Mouse (Mus musculus): ENCODE results near the gene Plb1. TPM values are rescaled to one million over a fixed set of nuclear protein-coding genes. Genes with fewer than 3 reads are reported as not detected.

Gene Plb1
- polyA plus RNA-seq, 2 experiments: 1.1 to 1.5 TPM

- DNase-seq (ENCODE audit: low spot score) (no peak), ATAC-seq (ENCODE audit: low FRiP score, low read depth) (no peak)
- no peak overlapping the region for H3K4me3 ChIP-seq (replicated peaks; ENCODE audit: low read length)
- no peaks in the 10 kb centered on the region for H3K9me3 ChIP-seq (ENCODE audit: control insufficient read depth, low read length)
- no peaks in the 10 kb centered on the region for H3K27me3 ChIP-seq (ENCODE audit: control insufficient read depth, insufficient read depth, low read length)
- no peak for TF ChIP-seq POLR2A (IDR thresholded peaks at IDR 0.05; ENCODE audit: borderline replicate concordance, extremely low read depth, insufficient read depth, insufficient read length)
- H3K36me3 ChIP-seq (ENCODE audit: control insufficient read depth, insufficient read depth, low read length): no peaks in the 10 kb centered on the region
- H3K4me2 ChIP-seq (replicated peaks; ENCODE audit: low read depth, low read length, severe bottlenecking): no peak overlapping the region
- no peaks in the 10 kb centered on the region for H3K4me1 ChIP-seq (ENCODE audit: control insufficient read depth, insufficient read depth, low read length)
- WGBS: 28% methylated on average over 9 of the region's 9 CpGs
- no peak overlapping the region for H3K27ac ChIP-seq (replicated peaks; ENCODE audit: low read depth, low read length)
- H3K9ac ChIP-seq (ENCODE audit: low read depth, low read length, severe bottlenecking): no peak overlapping the region
Measured at GRCm38 (mm10) chr5:32395101-32395892, 162.8 kb downstream of the Plb1 start.

- no peaks in the 10 kb centered on the region for H3K27me3 ChIP-seq (ENCODE audit: control insufficient read depth, insufficient read depth, low read length)
- H3K9ac ChIP-seq (ENCODE audit: low read depth, low read length, severe bottlenecking): no peak overlapping the region
- no peak overlapping the region for H3K4me3 ChIP-seq (replicated peaks; ENCODE audit: low read length)
- no peaks in the 10 kb centered on the region for H3K36me3 ChIP-seq (ENCODE audit: control insufficient read depth, insufficient read depth, low read length)
- no peaks in the 10 kb centered on the region for H3K4me1 ChIP-seq (ENCODE audit: control insufficient read depth, insufficient read depth, low read length)
- H3K4me2 ChIP-seq (replicated peaks; ENCODE audit: low read depth, low read length, severe bottlenecking): no peak overlapping the region
- DNase-seq (ENCODE audit: low spot score) (peak; percentile 20), ATAC-seq (ENCODE audit: low FRiP score, low read depth) (no peak)
- no peak for TF ChIP-seq POLR2A (IDR thresholded peaks at IDR 0.05; ENCODE audit: borderline replicate concordance, extremely low read depth, insufficient read depth, insufficient read length)
- WGBS: 71% methylated on average over 3 of the region's 3 CpGs
- no peak overlapping the region for H3K27ac ChIP-seq (replicated peaks; ENCODE audit: low read depth, low read length)
- H3K9me3 ChIP-seq (ENCODE audit: control insufficient read depth, low read length): no peaks in the 10 kb centered on the region
Measured at GRCm38 (mm10) chr5:32397719-32398118, 165.2 kb downstream of the Plb1 start.

GRCm38 (mm10) chr5:32400926-32401325 lies 168.4 kb downstream of the Plb1 start:
- Histone ChIP-seq H3K9me3 (ENCODE audit: control insufficient read depth, low read length) (no peaks in the 10 kb centered on the region), H3K4me1 (ENCODE audit: control insufficient read depth, insufficient read depth, low read length) (no peaks in the 10 kb centered on the region), H3K36me3 (ENCODE audit: control insufficient read depth, insufficient read depth, low read length) (no peaks in the 10 kb centered on the region), H3K4me3 (replicated peaks; ENCODE audit: low read length) (no peak overlapping the region), H3K27ac (replicated peaks; ENCODE audit: low read depth, low read length) (no peak overlapping the region), H3K27me3 (ENCODE audit: control insufficient read depth, insufficient read depth, low read length) (no peaks in the 10 kb centered on the region), H3K9ac (ENCODE audit: low read depth, low read length, severe bottlenecking) (no peak overlapping the region), H3K4me2 (replicated peaks; ENCODE audit: low read depth, low read length, severe bottlenecking) (no peak overlapping the region)
- no peak for ATAC-seq (ENCODE audit: low FRiP score, low read depth)
- no peak for DNase-seq (ENCODE audit: low spot score)
- TF ChIP-seq POLR2A (IDR thresholded peaks at IDR 0.05; ENCODE audit: borderline replicate concordance, extremely low read depth, insufficient read depth, insufficient read length): no peak
- WGBS: 77% methylated on average over 2 of the region's 2 CpGs

- DNase-seq (ENCODE audit: low spot score) (no peak), ATAC-seq (ENCODE audit: low FRiP score, low read depth) (no peak)
- WGBS: 70% methylated on average over 9 of the region's 9 CpGs
- no peaks in the 10 kb centered on the region for H3K9me3 ChIP-seq (ENCODE audit: control insufficient read depth, low read length)
- no peak overlapping the region for H3K27ac ChIP-seq (replicated peaks; ENCODE audit: low read depth, low read length)
- H3K4me3 ChIP-seq (replicated peaks; ENCODE audit: low read length): no peak overlapping the region
- no peak overlapping the region for H3K9ac ChIP-seq (ENCODE audit: low read depth, low read length, severe bottlenecking)
- no peaks in the 10 kb centered on the region for H3K4me1 ChIP-seq (ENCODE audit: control insufficient read depth, insufficient read depth, low read length)
- no peaks in the 10 kb centered on the region for H3K27me3 ChIP-seq (ENCODE audit: control insufficient read depth, insufficient read depth, low read length)
- TF ChIP-seq POLR2A (IDR thresholded peaks at IDR 0.05; ENCODE audit: borderline replicate concordance, extremely low read depth, insufficient read depth, insufficient read length): no peak
- no peak overlapping the region for H3K4me2 ChIP-seq (replicated peaks; ENCODE audit: low read depth, low read length, severe bottlenecking)
- no peaks in the 10 kb centered on the region for H3K36me3 ChIP-seq (ENCODE audit: control insufficient read depth, insufficient read depth, low read length)
Measured at GRCm38 (mm10) chr5:32403082-32403953, 170.8 kb downstream of the Plb1 start.

GRCm38 (mm10) chr5:32405199-32405855 lies 172.8 kb downstream of the Plb1 start:
- H3K36me3 ChIP-seq (ENCODE audit: control insufficient read depth, insufficient read depth, low read length): no peaks in the 10 kb centered on the region
- TF ChIP-seq POLR2A (IDR thresholded peaks at IDR 0.05; ENCODE audit: borderline replicate concordance, extremely low read depth, insufficient read depth, insufficient read length): no peak
- DNase-seq (ENCODE audit: low spot score) (no peak), ATAC-seq (ENCODE audit: low FRiP score, low read depth) (no peak)
- H3K4me3 ChIP-seq (replicated peaks; ENCODE audit: low read length): no peak overlapping the region
- H3K27ac ChIP-seq (replicated peaks; ENCODE audit: low read depth, low read length): no peak overlapping the region
- H3K4me2 ChIP-seq (replicated peaks; ENCODE audit: low read depth, low read length, severe bottlenecking): no peak overlapping the region
- 62% methylated on average over 4 of the region's 4 CpGs for WGBS
- no peaks in the 10 kb centered on the region for H3K9me3 ChIP-seq (ENCODE audit: control insufficient read depth, low read length)
- H3K4me1 ChIP-seq (ENCODE audit: control insufficient read depth, insufficient read depth, low read length): no peaks in the 10 kb centered on the region
- H3K27me3 ChIP-seq (ENCODE audit: control insufficient read depth, insufficient read depth, low read length): no peaks in the 10 kb centered on the region
- H3K9ac ChIP-seq (ENCODE audit: low read depth, low read length, severe bottlenecking): no peak overlapping the region
